Mouse (Mus musculus) embryonic facial prominence, embryonic 15.5 days (tissue): ENCODE measurements around the gene Arpp19. TPM values are rescaled to one million over a fixed set of nuclear protein-coding genes. Genes with fewer than 3 reads are reported as not detected.

Source experiments
- ATAC-seq: fragments of 200-750 bp; cut with Nextera tagmentation; 2 replicates; pipeline ENCODE4 v1.8.0; 2017; ENCODE audit warnings: low read depth, moderate TSS enrichment; ENCODE audit not compliant: insufficient number of reproducible peaks, low FRiP score, low TSS enrichment
- H3K27ac ChIP-seq: fragments of 300-500 bp; sonication (generic); replicated peaks from 2 replicates; pipeline ENCODE4 v1.5.1; 2015; ENCODE audit warnings: mild to moderate bottlenecking, inconsistent platforms
- H3K27me3 ChIP-seq: fragments of 300-500 bp; sonication (generic); 2 replicates; pipeline ENCODE4 v1.6.1; 2015; ENCODE audit warnings: inconsistent platforms
- H3K36me3 ChIP-seq: fragments of 300-500 bp; sonication (generic); 2 replicates; pipeline ENCODE4 v1.6.1; 2015; ENCODE audit warnings: mild to moderate bottlenecking, inconsistent platforms
- H3K4me1 ChIP-seq: fragments of 300-500 bp; sonication (generic); 2 replicates; pipeline ENCODE4 v1.6.1; 2015; ENCODE audit warnings: inconsistent platforms
- H3K4me2 ChIP-seq: fragments of 300-500 bp; sonication (generic); replicated peaks from 2 replicates; pipeline ENCODE4 v1.6.1; 2015; ENCODE audit warnings: mild to moderate bottlenecking, inconsistent platforms
- H3K4me3 ChIP-seq: fragments of 300-500 bp; sonication (generic); replicated peaks from 2 replicates; pipeline ENCODE4 v1.5.1; 2015; ENCODE audit warnings: mild to moderate bottlenecking, inconsistent platforms
- H3K9ac ChIP-seq: fragments of 300-500 bp; sonication (generic); 2 replicates; pipeline ENCODE4 v1.6.1; 2015; ENCODE audit warnings: inconsistent platforms
- H3K9me3 ChIP-seq: fragments of 300-500 bp; sonication (generic); replicated peaks from 2 replicates; pipeline ENCODE4 v1.6.1; 2016; ENCODE audit warnings: inconsistent platforms
- WGBS: fragments of 180-500 bp; shearing (Covaris S2); methylation state at CpG from one replicate; pipeline ENCODE4 v1.1.7; 2015; 5-methylcytosine and 5-hydroxymethylcytosine counted together
- polyA plus RNA-seq: library from polyadenylated mRNA; unstranded; fragments of >200 nt; fragmentation: Nextera tagmentation; extraction: Ambion mirVana; gene quantifications from 2 replicates; pipeline ENCODE4 v1.2.1, GENCODE M21; 2015

Gene Arpp19
- polyA plus RNA-seq, 1 experiment from 2014 or later, result 262 TPM

DNA sequence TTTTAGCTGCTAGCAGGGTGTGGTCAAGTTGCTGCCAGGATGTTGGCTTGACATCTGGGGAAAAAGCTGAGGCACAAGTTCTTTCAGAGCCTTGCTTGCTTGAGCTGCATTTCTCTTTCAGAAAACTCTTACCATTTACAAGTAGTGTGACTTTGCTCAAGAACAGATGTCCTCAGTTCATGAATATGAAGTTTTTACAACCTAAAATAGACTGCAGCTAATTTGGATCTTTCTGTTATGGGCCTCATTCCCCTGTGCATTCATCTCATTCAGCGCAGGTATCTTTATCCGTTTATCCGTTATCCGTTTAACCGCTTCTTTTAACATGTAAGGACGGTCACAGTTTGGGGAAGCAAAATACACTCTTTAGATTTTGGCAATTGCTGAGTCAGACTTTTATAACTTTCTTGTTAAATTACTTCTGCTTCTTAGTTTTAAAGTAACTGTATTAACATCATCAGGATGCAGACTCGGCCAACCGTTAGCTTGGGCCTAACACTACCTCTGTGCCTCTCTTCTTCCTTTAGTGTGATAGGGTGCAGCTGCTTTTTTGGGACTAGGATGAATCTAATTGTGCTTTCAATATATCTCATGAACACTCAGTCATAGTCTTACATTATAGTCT is 62.9 kb downstream of the Arpp19 start:
- H3K4me1 ChIP-seq, result no peaks in the 10 kb centered on the region
- no peak overlapping the region for H3K4me3 ChIP-seq
- no peak for ATAC-seq
- 89% methylated on average over 8 of the region's 8 CpGs for WGBS
- no peaks in the 10 kb centered on the region for H3K27me3 ChIP-seq
- H3K4me2 ChIP-seq, result no peak overlapping the region
- no peaks in the 10 kb centered on the region for H3K36me3 ChIP-seq
- H3K27ac ChIP-seq, result no peak overlapping the region
- no peak overlapping the region for H3K9ac ChIP-seq
- no peaks in the 10 kb centered on the region for H3K9me3 ChIP-seq

DNA sequence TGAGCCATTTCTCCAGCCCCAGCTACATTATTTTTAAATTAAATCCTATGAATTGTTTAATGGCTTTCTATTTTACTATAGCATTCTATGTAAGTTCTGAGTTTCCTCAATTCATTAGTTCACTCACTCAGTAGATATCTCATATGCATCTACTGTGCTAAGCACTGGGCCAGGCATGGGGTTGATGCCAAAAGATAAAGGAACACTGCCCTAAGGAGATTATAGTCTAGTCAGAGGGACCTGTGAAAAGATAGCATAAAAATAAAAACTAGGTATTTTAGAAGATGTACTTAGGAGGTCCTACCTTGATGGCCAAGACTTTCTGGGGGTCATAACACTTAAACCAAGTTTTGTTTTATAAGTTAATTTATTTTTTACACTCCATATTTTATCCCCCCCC is 64.7 kb downstream of the Arpp19 start:
- Histone ChIP-seq H3K4me2 (no peak overlapping the region), H3K27ac (no peak overlapping the region), H3K9me3 (no peaks in the 10 kb centered on the region)

More for the DNA sequence above, 64.7 kb downstream of the Arpp19 start:
- Histone ChIP-seq H3K4me3 (no peak overlapping the region), H3K9ac (no peak overlapping the region), H3K36me3 (no peaks in the 10 kb centered on the region), H3K27me3 (no peaks in the 10 kb centered on the region), H3K4me1 (no peaks in the 10 kb centered on the region)
- ATAC-seq, result no peak

Other genes with a start within 250 kb of the Arpp19 start
- 0.11 TPM in 1 of 2 replicates, not detected in the other for gene Onecut1, start 175.7 kb upstream of the Arpp19 start, polyA plus RNA-seq
- 16.1 and 16.5 TPM in 2 replicates for gene Fam214a, start 84.7 kb upstream of the Arpp19 start, polyA plus RNA-seq
- gene Myo5a, start 33.4 kb downstream of the Arpp19 start, polyA plus RNA-seq, result 19.6 and 21.9 TPM in 2 replicates
- gene Myo5c, start 194.4 kb downstream of the Arpp19 start, polyA plus RNA-seq, result 1.9 and 2.7 TPM in 2 replicates